Mouse (Mus musculus): ENCODE results near the gene Ppp1r12c.
"Not testable (repeated sequence)": the region's sequence is repeated elsewhere in the genome, so short reads cannot be mapped to it uniquely, and the experiment has no call there.

The Ppp1r12c gene

DNA sequence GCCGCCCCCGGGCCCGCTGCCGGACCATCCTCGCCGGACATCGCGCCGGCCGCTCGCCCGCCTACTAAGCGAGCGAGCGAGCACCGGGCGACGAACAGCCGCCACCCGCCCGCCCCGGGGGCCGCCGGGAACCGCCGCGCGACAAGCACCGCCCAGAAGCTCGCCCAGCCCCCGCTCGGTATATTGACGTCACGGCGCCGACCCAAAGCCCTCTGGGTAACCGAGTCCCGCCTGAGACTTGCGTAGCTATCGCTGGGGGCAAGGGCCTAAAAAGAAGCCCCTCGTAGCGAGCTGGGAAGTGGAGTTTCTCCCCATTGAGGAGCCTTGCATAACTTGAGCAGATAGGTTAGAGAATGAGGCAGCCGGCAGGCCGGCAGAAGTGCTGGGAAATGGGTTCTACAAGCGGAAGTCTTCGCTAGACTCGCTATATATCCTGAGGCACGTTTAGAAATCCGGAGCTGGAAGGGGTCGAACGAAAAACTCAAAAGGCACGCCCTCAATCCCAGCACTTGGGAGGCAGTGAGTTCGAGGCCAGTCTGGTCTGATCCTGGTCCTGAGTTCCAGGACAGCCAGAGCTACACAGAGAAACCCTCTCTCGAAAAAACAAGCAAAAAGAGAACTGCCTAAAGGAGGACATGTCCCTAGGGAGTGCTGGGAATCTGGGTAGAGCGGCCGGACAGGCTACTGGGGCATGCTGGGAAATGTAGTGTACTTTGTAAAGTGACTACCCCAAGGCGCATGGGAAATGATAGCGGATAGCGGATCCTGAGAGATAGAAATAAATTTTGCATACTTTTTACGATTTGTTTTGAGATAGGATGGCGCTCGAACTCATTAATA lies at the start of gene Ppp1r12c:
TSS of gene Ppp1r12c (minus strand) at position 123 of the 840 bp plus-strand sequence.
- peak; percentile 90 to 91 for DNase-seq

DNA sequence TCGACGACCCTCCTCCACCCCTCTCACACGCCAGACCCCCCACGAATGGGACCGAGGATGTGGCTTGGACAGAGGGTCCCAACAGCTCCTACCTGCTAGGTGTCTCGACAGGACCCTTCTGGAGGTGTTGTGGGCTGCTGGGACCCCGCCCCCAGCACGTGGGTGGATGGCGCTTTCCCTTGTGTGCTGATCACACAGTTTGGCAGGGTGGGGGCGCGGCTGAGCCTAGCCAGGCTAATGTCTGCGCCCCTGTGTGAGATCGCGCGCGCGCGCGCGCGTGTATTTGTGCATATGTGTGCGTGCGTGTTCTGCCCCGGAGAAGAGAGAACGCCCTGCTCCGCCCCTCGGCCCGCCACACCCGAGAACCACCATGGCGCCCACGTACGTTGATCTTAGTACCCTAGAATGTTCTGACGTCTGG lies 45.8 kb upstream of the Ppp1r12c start, which contains the start of gene Syt5:
TSS of gene Syt5 (minus strand) at position 321 of the 421 bp plus-strand sequence.
- DNase-seq = no peak

DNA sequence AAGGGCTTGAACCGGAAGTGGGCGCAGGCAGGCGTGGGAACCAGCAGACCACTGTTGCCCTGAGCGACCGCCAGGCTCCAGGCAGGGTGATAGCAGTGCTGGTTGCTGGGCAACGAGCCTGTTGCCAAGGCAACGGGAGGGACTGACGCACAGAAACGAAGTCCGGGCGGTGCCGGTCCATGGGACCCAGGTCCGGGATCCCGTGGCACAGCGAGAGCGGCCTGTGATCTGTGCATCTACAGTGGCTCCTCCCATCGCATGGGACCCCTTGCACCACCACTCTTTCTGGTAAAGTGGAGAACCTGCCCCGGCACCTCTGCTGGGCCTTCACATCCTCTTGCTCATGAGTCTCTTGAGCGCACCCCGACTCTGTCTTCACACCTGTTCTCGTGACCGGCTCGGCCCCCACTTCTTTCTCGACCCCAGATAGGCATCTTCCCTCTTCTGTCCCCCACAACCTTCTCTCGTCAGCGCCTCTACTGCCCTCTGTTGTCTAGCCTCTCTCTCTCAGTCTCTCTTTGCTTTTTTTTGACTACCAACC lies 45.2 kb upstream of the Ppp1r12c start:
- no peak for DNase-seq

DNA sequence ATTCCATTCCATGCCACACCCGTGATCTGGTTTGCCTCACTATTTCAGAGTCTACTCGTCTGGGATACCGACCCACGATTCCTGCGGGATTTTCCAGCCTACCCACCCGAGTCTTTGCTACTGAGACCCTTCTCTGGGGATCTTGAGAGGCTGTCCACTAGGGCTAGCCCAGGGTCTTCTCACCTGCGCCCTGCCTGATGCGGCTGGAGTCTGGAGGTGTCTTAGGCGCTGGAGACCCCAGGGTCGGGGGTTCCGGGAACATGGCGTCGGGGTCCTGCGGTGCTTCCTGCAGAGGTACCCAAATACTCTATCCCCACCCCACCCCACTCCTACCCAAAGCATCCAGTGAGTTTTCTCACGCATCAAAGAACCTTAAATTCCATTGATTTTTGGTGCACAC lies 44.6 kb upstream of the Ppp1r12c start:
- no peak for DNase-seq

DNA sequence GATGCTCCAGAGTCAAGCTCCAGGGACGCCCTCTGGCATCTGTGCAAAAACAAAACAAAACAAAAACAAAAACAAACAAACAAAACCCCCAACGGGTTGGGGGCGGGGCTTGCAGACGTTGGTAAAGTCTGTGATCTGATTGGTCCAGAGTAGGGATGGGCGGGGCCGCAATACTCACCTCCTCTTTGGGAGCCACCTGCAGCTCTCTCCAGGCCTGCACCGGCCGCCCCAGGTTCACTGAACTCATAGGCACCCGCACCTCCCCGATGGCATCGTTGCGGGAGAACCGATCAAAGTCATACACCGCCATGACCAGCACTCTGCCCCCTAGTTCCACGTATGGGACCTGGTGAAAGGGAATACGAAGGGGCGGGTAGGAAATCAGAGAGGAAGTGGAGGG lies 40.5 kb upstream of the Ppp1r12c start:
- DNase-seq = no peak

GRCm38 (mm10) chr7:4541344-4541743 lies 39.9 kb upstream of the Ppp1r12c start:
- DNase-seq = no peak

DNA sequence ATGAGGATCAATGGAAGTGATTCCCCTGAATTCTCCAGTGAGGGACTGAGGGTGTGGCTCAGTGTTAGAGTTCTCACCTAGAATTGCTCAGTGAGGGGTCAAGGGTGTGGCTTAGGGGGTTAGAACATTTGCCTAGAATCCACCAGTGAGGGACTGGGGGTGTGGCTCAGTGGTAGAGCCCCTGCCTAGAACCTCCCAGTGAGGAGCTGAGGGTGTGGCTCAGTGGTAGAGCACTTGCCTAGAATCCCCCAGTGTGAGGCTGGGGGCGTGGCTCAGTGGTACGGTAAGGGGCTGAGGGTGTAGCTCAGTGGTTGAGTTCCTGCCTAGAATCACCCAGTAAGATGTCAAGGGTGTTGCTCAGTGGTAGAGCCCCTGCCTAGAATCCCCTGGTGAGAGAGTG lies 37.5 kb upstream of the Ppp1r12c start:
- no peak for DNase-seq

- DNase-seq = no peak
These were observed 35.7 kb upstream of the Ppp1r12c start for GRCm38 (mm10) chr7:4537181-4537580.

DNA sequence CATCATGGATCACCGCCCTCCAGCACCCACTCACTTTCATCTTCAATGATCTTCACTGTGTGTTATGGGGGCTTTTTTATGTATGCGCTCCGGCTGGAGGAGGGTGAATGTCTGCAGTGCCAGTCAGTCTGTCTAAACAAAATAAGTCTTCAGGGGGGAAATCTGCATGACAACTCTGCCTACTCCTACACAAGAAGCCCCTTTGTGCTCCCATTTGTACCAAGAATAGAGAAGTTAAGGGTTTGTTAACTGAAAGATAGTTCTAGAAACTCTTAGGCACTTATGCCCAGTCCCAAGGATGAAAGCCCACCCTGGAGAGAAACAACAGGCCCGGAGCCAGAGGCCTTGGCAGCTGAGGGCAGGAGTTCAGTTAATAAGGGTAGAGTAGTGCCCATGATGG lies 34.9 kb upstream of the Ppp1r12c start:
- DNase-seq = no peak

- DNase-seq = no peak
These were observed 30.7 kb upstream of the Ppp1r12c start, which contains the start of gene Dnaaf3 for GRCm38 (mm10) chr7:4532005-4532729. Gene Dnaaf3 (minus strand): TSS chr7:4532453.

- DNase-seq = not testable (repeated sequence)
These were observed 28.7 kb upstream of the Ppp1r12c start for GRCm38 (mm10) chr7:4530166-4530565.

DNA sequence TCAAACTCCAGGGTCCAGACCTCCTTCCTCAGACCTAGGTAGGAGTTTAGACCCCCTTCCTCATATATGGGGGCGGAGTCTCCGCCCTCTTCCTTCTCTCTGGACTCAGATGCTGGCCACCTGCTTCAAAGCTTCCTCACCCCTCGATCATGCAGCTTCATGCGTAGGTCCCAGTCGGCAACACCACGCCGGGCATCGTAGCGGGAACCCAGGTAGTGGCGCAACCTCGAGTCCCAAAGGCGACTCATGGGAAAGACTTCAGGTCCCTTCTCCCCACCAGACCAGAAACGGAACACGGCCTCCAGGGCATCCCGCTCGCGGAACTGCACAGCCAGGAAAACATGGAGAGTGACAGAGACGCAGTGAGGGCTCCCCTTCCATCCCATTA lies 25.8 kb upstream of the Ppp1r12c start:
- DNase-seq = no peak

GRCm38 (mm10) chr7:4526341-4527301 lies 25.1 kb upstream of the Ppp1r12c start:
- DNase-seq = peak; percentile 60 to 62

DNA sequence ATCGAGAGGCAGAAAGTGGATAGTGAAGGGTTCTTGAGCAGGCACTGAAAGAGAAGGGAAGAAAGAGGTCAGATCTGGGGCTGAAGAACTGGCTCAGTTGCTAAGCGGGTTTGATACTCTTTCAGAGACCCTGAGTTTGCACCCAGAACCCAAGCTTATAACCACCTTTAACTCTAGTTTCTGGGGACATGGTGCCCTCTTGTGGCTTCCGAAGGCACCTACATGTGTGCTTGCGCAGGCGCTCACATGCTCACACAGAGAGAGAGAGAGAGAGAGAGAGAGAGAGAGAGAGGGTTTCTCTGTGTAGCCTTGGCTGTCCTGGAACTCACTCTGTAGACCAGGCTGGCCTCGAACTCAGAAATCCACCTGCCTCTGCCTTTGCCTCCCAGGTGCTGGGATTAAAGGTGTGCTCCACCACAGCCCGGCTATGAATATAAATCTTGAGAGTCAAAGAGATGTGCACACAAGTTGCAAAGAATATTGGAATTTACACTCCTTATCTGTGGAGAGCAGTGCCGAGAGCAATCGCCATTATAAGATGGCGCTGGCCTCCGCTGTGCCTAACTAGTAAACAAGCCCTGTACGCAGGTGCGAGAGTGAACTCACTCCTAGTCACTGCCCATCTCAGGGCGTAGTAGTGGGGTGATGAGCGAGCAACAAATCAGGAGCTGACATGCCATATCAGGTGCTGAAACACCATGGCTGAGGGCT lies 22.9 kb upstream of the Ppp1r12c start, which contains the start of gene Tnni3:
TSS of gene Tnni3 (minus strand) at position 18 of the 711 bp plus-strand sequence.
- DNase-seq = not testable (repeated sequence)

- DNase-seq = no peak
These were observed 22.0 kb upstream of the Ppp1r12c start for GRCm38 (mm10) chr7:4523205-4524130.

GRCm38 (mm10) chr7:4522292-4522691 lies 20.8 kb upstream of the Ppp1r12c start:
- no peak for DNase-seq

GRCm38 (mm10) chr7:4521231-4522003 lies 19.9 kb upstream of the Ppp1r12c start:
- no peak for DNase-seq

GRCm38 (mm10) chr7:4518487-4518886 lies 17.0 kb upstream of the Ppp1r12c start:
- DNase-seq = no peak

DNA sequence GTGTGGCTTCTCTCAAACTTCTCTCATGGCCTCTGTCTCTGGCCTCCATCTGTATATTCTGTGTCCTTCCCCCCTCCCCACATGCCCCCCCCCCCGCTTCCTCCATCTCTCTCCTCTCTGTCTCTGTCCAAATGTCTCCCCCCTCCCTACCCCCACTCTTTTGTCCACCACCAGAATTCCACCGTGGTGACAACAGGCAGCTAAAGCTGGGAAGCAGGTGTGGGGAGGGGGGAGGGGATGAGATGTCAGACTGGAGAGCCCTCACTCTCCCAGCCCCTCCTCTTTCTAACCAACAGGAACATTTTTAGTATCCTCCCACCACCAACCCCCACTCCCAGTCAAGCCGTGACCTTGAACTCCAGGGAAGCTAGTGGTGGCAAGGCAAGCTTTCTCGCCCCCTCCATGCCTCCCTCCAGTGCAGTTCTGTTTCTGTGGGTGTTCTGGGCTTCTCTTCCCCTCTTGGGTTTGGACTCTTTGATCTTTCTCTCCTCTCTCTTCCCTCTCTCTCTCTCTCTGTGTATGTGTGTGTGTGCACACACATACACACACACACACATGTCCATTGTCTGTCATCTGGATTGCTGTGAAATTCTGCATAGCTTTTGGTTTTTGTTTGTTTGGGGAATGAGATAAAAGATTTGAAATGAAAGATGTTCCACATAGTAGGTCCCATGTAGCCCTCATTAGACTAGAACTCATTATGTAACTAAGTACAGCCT lies 15.0 kb upstream of the Ppp1r12c start, which contains the start of gene Tnnt1:
TSS of gene Tnnt1 (minus strand) at position 51 of the 719 bp plus-strand sequence.
- DNase-seq = no peak
